Mouse (Mus musculus) midbrain, embryonic 11.5 days (tissue): ENCODE data around the gene Mns1. TPM values are rescaled to one million over a fixed set of nuclear protein-coding genes. Genes with fewer than 3 reads are reported as not detected.

Experiments
- ATAC-seq: fragments of 200-750 bp; cut with Nextera tagmentation; 2 replicates; pipeline ENCODE4 v1.8.0; 2017; ENCODE audit warnings: moderate TSS enrichment, moderate library complexity; ENCODE audit not compliant: low FRiP score
- DNase-seq: peaks from one replicate; pipeline ENCODE4 v3.0.0; 2015; ENCODE audit warnings: low spot score; ENCODE audit errors: missing footprints
- H3K27ac ChIP-seq: fragments of 300-500 bp; sonication (generic); 2 replicates; pipeline ENCODE4 v1.5.1; 2014; ENCODE audit warnings: low read depth, low read length
- H3K27me3 ChIP-seq: fragments of 300-500 bp; sonication (generic); 2 replicates; pipeline ENCODE4 v1.6.1; 2014; ENCODE audit warnings: mild to moderate bottlenecking, low read length, moderate library complexity, mixed read lengths; ENCODE audit not compliant: control insufficient read depth, insufficient read depth
- H3K36me3 ChIP-seq: fragments of 300-500 bp; sonication (generic); 2 replicates; pipeline ENCODE4 v1.6.1; 2014; ENCODE audit warnings: mild to moderate bottlenecking, low read length, moderate library complexity, mixed read lengths; ENCODE audit not compliant: control insufficient read depth, insufficient read depth
- H3K4me1 ChIP-seq: fragments of 300-500 bp; sonication (generic); 2 replicates; pipeline ENCODE4 v1.6.1; 2014; ENCODE audit warnings: low read length; ENCODE audit not compliant: control insufficient read depth, insufficient read depth
- H3K4me2 ChIP-seq: fragments of 300-500 bp; sonication (generic); 2 replicates; pipeline ENCODE4 v1.6.1; 2014; ENCODE audit warnings: mild to moderate bottlenecking, moderate library complexity
- H3K4me3 ChIP-seq: fragments of 300-500 bp; sonication (generic); 2 replicates; pipeline ENCODE4 v1.5.1; 2014; ENCODE audit warnings: low read depth, low read length
- H3K9ac ChIP-seq: fragments of 300-500 bp; sonication (generic); 2 replicates; pipeline ENCODE4 v1.6.1; 2014; ENCODE audit warnings: low read length
- H3K9me3 ChIP-seq: fragments of 300-500 bp; sonication (generic); 2 replicates; pipeline ENCODE4 v1.6.1; 2016; ENCODE audit warnings: low read length; ENCODE audit not compliant: control insufficient read depth
- WGBS: fragments of 180-500 bp; shearing (Covaris S2); extraction: QIAGEN DNeasy Blood & Tissue Kit; methylation state at CpG from one replicate; pipeline ENCODE4 v1.1.7; 2014; 5-methylcytosine and 5-hydroxymethylcytosine counted together
- microRNA-seq: library from miRNA; unstranded; fragments of <30 nt; microRNA quantifications from one replicate; pipeline ENCODE4, GENCODE M21; 2017
- polyA plus RNA-seq: library from polyadenylated mRNA; unstranded; fragments of >200 nt; fragmentation: Nextera tagmentation; extraction: Ambion mirVana; gene quantifications from 2 replicates; pipeline ENCODE4 v1.2.1, GENCODE M21; 2014

Gene Mns1
- polyA plus RNA-seq, 1 experiment from 2014 or later, result 48.8 TPM

GRCm38 (mm10) chr9:72497171-72497570 is 59.4 kb downstream of the Mns1 start:
- WGBS, result 71% methylated on average over 3 of the region's 3 CpGs
- H3K9ac ChIP-seq, result no peak overlapping the region
- H3K4me3 ChIP-seq, result no peak overlapping the region
- peaks cover 3% of the 10 kb centered on the region for H3K4me1 ChIP-seq
- H3K4me2 ChIP-seq, result no peak overlapping the region
- no peaks in the 10 kb centered on the region for H3K36me3 ChIP-seq
- H3K27ac ChIP-seq, result no peak overlapping the region
- H3K9me3 ChIP-seq, result no peaks in the 10 kb centered on the region
- no peak for DNase-seq
- ATAC-seq, result no peak
- H3K27me3 ChIP-seq, result no peaks in the 10 kb centered on the region

Small RNAs within 50 kb of the gene (microRNA-seq; reads per million reads assigned to microRNA genes)
- gene Gm28010, result not detected

Other genes starting within 250 kb of the Mns1 start
- gene Zfp280d, start 163.2 kb upstream of the Mns1 start, polyA plus RNA-seq, result 54.8 and 62.8 TPM in 2 replicates
- gene Tex9, start 54.2 kb downstream of the Mns1 start, polyA plus RNA-seq, result 61.7 and 64.0 TPM in 2 replicates
- 24.9 and 27.6 TPM in 2 replicates for gene Rfx7, start 94.2 kb downstream of the Mns1 start, polyA plus RNA-seq
- 812 and 869 TPM in 2 replicates for gene Nedd4, start 224.3 kb downstream of the Mns1 start, polyA plus RNA-seq